Mouse (Mus musculus) lung, postnatal 10 days (tissue): Measurements from ENCODE around the gene Ank3.
A peak's percentile ranks its signal among the peaks of the same experiment; 100 is the strongest.

ENCODE experiments used
- DNase-seq: peaks from one replicate; pipeline ENCODE4 v3.0.0; 2021

Ank3 gene

GRCm38 (mm10) chr10:69730351-69730871 is 331.8 kb downstream of the Ank3 start:
- no peak for DNase-seq

GRCm38 (mm10) chr10:69731341-69731740 is 332.8 kb downstream of the Ank3 start:
- DNase-seq, result no peak

GRCm38 (mm10) chr10:69731863-69732262 is 333.3 kb downstream of the Ank3 start:
- no peak for DNase-seq

- DNase-seq, result no peak
Observed at GRCm38 (mm10) chr10:69736241-69736640, 337.7 kb downstream of the Ank3 start.

GRCm38 (mm10) chr10:69738741-69739271 is 340.2 kb downstream of the Ank3 start:
- DNase-seq, result peak; percentile 10

GRCm38 (mm10) chr10:69742528-69742927 is 344.0 kb downstream of the Ank3 start:
- no peak for DNase-seq

GRCm38 (mm10) chr10:69744181-69744580 is 345.6 kb downstream of the Ank3 start:
- DNase-seq, result no peak

GRCm38 (mm10) chr10:69744871-69745270 is 346.3 kb downstream of the Ank3 start:
- DNase-seq, result no peak

GRCm38 (mm10) chr10:69746322-69746721 is 347.7 kb downstream of the Ank3 start:
- no peak for DNase-seq

- peak; percentile 4 for DNase-seq
Observed at GRCm38 (mm10) chr10:69746730-69747129, 348.2 kb downstream of the Ank3 start.

GRCm38 (mm10) chr10:69751416-69751815 is 352.8 kb downstream of the Ank3 start:
- DNase-seq, result no peak

GRCm38 (mm10) chr10:69753464-69753863 is 354.9 kb downstream of the Ank3 start:
- peak; percentile 45 for DNase-seq

GRCm38 (mm10) chr10:69756956-69757672 is 358.5 kb downstream of the Ank3 start:
- no peak for DNase-seq

- DNase-seq, result no peak
Observed at GRCm38 (mm10) chr10:69762977-69763376, 364.4 kb downstream of the Ank3 start.

GRCm38 (mm10) chr10:69764402-69764801 is 365.8 kb downstream of the Ank3 start:
- no peak for DNase-seq

GRCm38 (mm10) chr10:69777065-69777645 is 378.6 kb downstream of the Ank3 start:
- no peak for DNase-seq

GRCm38 (mm10) chr10:69777736-69778135 is 379.2 kb downstream of the Ank3 start:
- no peak for DNase-seq

- DNase-seq, result no peak
Observed at GRCm38 (mm10) chr10:69779246-69779645, 380.7 kb downstream of the Ank3 start.

- DNase-seq, result peak; percentile 71
Observed at GRCm38 (mm10) chr10:69781491-69781890, 382.9 kb downstream of the Ank3 start.

- DNase-seq, result no peak
Observed at GRCm38 (mm10) chr10:69785235-69785634, 386.7 kb downstream of the Ank3 start.

- no peak for DNase-seq
Observed at GRCm38 (mm10) chr10:69785692-69786091, 387.1 kb downstream of the Ank3 start.

- DNase-seq, result no peak
Observed at GRCm38 (mm10) chr10:69786220-69786993, 387.8 kb downstream of the Ank3 start.

GRCm38 (mm10) chr10:69787379-69787778 is 388.8 kb downstream of the Ank3 start:
- DNase-seq, result no peak
